12 mouse cellular contexts compared by ENCODE assay signal in the genomic region with DNA sequence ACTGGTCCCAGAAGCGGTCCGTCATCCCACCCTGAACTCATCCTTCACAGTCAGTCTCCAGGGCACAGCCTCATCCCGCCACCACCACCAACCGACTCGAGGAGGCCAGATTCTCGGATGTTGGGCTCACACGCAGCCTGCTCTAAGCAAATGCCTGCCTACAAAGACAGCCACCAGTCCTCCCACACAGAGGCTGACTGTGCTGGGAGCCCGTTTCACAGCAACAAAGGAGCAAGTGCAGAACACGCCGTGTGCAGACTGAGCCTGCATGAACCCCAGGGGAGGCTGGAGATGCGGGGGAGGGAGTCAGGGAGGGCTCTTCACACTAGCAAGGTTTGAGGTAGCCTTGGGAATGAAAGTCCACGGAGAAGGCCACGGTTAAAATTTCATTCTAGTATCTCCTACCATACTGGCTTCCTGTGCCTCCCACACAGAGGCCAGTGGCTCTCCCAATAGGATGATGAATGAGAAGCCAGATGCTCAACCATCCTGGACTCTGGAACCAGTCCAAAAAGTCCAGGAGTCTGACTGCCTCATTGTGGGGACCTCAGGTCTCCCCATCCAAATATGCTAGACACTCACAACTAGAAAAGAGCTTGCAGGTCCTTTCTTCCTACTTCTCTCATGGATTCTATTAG. TPM values are rescaled to one million over a fixed set of nuclear protein-coding genes. Genes with fewer than 3 reads are reported as not detected.
DNase-seq lines count a peak whose midpoint lies in the region; ATAC-seq lines count a peak whose summit lies in the region.
"Had no signal": no experiment of that assay in that cellular context is flagged by ENCODE, and none has a peak within 500 bp of the region (broad histone marks: within the 10 kb centered on the region; RNA-seq: fewer than 3 reads in every experiment).

No protein-coding gene starts in this region.

- ATAC-seq in heart, embryonic 11.5 days (replicated peaks; ENCODE audit: insufficient number of reproducible peaks, low FRiP score, low TSS enrichment): no peak
- peak; percentile 49 for ATAC-seq in forebrain, embryonic 14.5 days
- ATAC-seq in midbrain, embryonic 15.5 days (replicated peaks): 0 out of 2 replicates have a peak, but pooled peaks have one; percentile 20

- H3K9me3 ChIP-seq in heart, embryonic 11.5 days (replicated peaks; ENCODE audit: control insufficient read depth, low read length): no peaks in the 10 kb centered on the region
- H3K9me3 ChIP-seq in forebrain, embryonic 14.5 days (replicated peaks; ENCODE audit: control insufficient read depth, low read length): no peaks in the 10 kb centered on the region
- no peaks in the 10 kb centered on the region for H3K9me3 ChIP-seq in midbrain, embryonic 15.5 days
- H3K9me3 ChIP-seq: embryonic facial prominence, embryonic 12.5 days; heart, embryonic 15.5 days; liver, embryonic 13.5 days had no signal

- H3K9ac ChIP-seq in heart, embryonic 11.5 days (ENCODE audit: low read depth, low read length): no peak overlapping the region
- H3K9ac ChIP-seq in forebrain, embryonic 14.5 days (ENCODE audit: low read length): peak overlapping the region; percentile 41
- no peak overlapping the region for H3K9ac ChIP-seq in midbrain, embryonic 15.5 days
- H3K9ac ChIP-seq: embryonic facial prominence, embryonic 12.5 days; heart, embryonic 15.5 days; liver, embryonic 13.5 days had no signal

- intact Hi-C loops in heart, postnatal 14 days (cut with DNase I): no loop called here

- 66% methylated on average over 13 of the region's 13 CpGs for WGBS in heart, embryonic 11.5 days (ENCODE audit: insufficient replicate concordance)
- WGBS in forebrain, embryonic 14.5 days: 51% methylated on average over 13 of the region's 13 CpGs
- 36% methylated on average over 13 of the region's 13 CpGs for WGBS in midbrain, embryonic 15.5 days

- no peak overlapping the region for H3K4me3 ChIP-seq in heart, embryonic 11.5 days (ENCODE audit: low read depth, low read length)
- H3K4me3 ChIP-seq in forebrain, embryonic 14.5 days (ENCODE audit: low read depth, low read length): no peak overlapping the region
- H3K4me3 ChIP-seq in midbrain, embryonic 15.5 days: no peak overlapping the region
- H3K4me3 ChIP-seq: embryonic facial prominence, embryonic 12.5 days; heart, embryonic 15.5 days; liver, embryonic 13.5 days had no signal

- no peak overlapping the region for H3K27ac ChIP-seq in heart, embryonic 11.5 days (ENCODE audit: low read depth, low read length)
- H3K27ac ChIP-seq in forebrain, embryonic 14.5 days (ENCODE audit: low read depth, low read length): peak overlapping the region; percentile 58
- no peak overlapping the region for H3K27ac ChIP-seq in midbrain, embryonic 15.5 days
- H3K27ac ChIP-seq: embryonic facial prominence, embryonic 12.5 days; heart, embryonic 15.5 days; liver, embryonic 13.5 days had no signal

- H3K36me3 ChIP-seq in heart, embryonic 11.5 days (ENCODE audit: control insufficient read depth, insufficient read depth, low read length): no peaks in the 10 kb centered on the region
- H3K36me3 ChIP-seq in forebrain, embryonic 14.5 days (ENCODE audit: control insufficient read depth, insufficient read depth, low read length): no peaks in the 10 kb centered on the region
- H3K36me3 ChIP-seq in midbrain, embryonic 15.5 days (replicated peaks): no peaks in the 10 kb centered on the region
- H3K36me3 ChIP-seq: embryonic facial prominence, embryonic 12.5 days; heart, embryonic 15.5 days; liver, embryonic 13.5 days had no signal

- peaks cover 17% of the 10 kb centered on the region for H3K4me1 ChIP-seq in heart, embryonic 11.5 days (ENCODE audit: control insufficient read depth, insufficient read depth, low read length)
- H3K4me1 ChIP-seq in forebrain, embryonic 14.5 days (ENCODE audit: control insufficient read depth, insufficient read depth, low read length): peaks cover 37% of the 10 kb centered on the region
- peaks cover 62% of the 10 kb centered on the region for H3K4me1 ChIP-seq in midbrain, embryonic 15.5 days
- H3K4me1 ChIP-seq: liver, embryonic 13.5 days had no signal

- no peaks in the 10 kb centered on the region for H3K27me3 ChIP-seq in heart, embryonic 11.5 days (ENCODE audit: control insufficient read depth, insufficient read depth, low read length)
- no peaks in the 10 kb centered on the region for H3K27me3 ChIP-seq in forebrain, embryonic 14.5 days (replicated peaks; ENCODE audit: control insufficient read depth, insufficient read depth, low read length)
- no peaks in the 10 kb centered on the region for H3K27me3 ChIP-seq in midbrain, embryonic 15.5 days (replicated peaks)
- H3K27me3 ChIP-seq: embryonic facial prominence, embryonic 12.5 days; heart, embryonic 15.5 days; liver, embryonic 13.5 days had no signal

- no peak overlapping the region for H3K4me2 ChIP-seq in heart, embryonic 11.5 days
- H3K4me2 ChIP-seq in forebrain, embryonic 14.5 days (ENCODE audit: low read length): no peak overlapping the region
- no peak overlapping the region for H3K4me2 ChIP-seq in midbrain, embryonic 15.5 days
- H3K4me2 ChIP-seq: embryonic facial prominence, embryonic 12.5 days; heart, embryonic 15.5 days; liver, embryonic 13.5 days had no signal

- DNase-seq in heart, postnatal 14 days: peak; percentile 18 to 21
- peak; percentile 42 for DNase-seq in forebrain, embryonic 14.5 days (ENCODE audit: low spot score)
- DNase-seq in layer of hippocampus, adult 18-20 months (ENCODE audit: low spot score in 2 of 2): peak; percentile 81 to 88
- no peak for DNase-seq in retina, postnatal 1 day
- no peak for DNase-seq in lung, postnatal 25 days (ENCODE audit: low spot score)
- DNase-seq in adrenal gland, adult (ENCODE audit: inconsistent age in 2 of 2, low spot score in 1 of 2): no peak
- DNase-seq: adrenal gland, adult 2 months; liver, embryonic 13.5 days had no signal

RNA-seq across cellular contexts. Expression of a gene that starts 59.3 kb away (rescaled TPM):
- total RNA-seq in heart, postnatal 14 days (2021): 10 to 100 TPM; 29.5 to 33.7 TPM
- 23.0 and 23.6 TPM in 2 replicates for polyA plus RNA-seq in heart, embryonic 11.5 days (2014; fragmentation: Nextera tagmentation; extraction: Ambion mirVana)
- 19.7 and 26.2 TPM in 2 replicates for polyA plus RNA-seq in forebrain, embryonic 14.5 days (2014; fragmentation: Nextera tagmentation; extraction: Ambion mirVana)
- 100 to 1,000 TPM; 468 to 527 TPM for total RNA-seq in layer of hippocampus, adult 18-20 months (2021)
- 34.5 and 39.2 TPM in 2 replicates for polyA plus RNA-seq in midbrain, embryonic 15.5 days (2015; fragmentation: Nextera tagmentation; extraction: Ambion mirVana)

Comparison
In these comparisons a context has a peak if more than half of its experiments do, and no peak if none do; other contexts are left out.
1. DNase-seq: peak in heart, postnatal 14 days (2 of 2), forebrain, embryonic 14.5 days (single experiment) and layer of hippocampus, adult 18-20 months (2 of 2); none in retina, postnatal 1 day (single experiment), lung, postnatal 25 days (single experiment) and adrenal gland, adult (0 of 2).